Mouse (Mus musculus) left cerebral cortex, postnatal 4 days (tissue): ENCODE measurements around the gene Ltbp2. TPM values are rescaled to one million over a fixed set of nuclear protein-coding genes. Genes with fewer than 3 reads are reported as not detected.

Source experiments
- DNase-seq: peaks from one replicate; pipeline ENCODE4 v3.0.0-alpha.2; 2022
- intact Hi-C: fragments of 180-260 bp; cut with DNase I; formaldehyde crosslinking; loops from one replicate; pipeline ENCODE4 v1.15.1; 2025
- total RNA-seq, 2 experiments: library from RNA; stranded (reverse); gene quantifications; 2 replicates each; pipeline ENCODE4 v1.2.3; 2021

Gene Ltbp2
- total RNA-seq, 2 experiments from 2014 or later: 0.42 to 0.54 TPM

DNA sequence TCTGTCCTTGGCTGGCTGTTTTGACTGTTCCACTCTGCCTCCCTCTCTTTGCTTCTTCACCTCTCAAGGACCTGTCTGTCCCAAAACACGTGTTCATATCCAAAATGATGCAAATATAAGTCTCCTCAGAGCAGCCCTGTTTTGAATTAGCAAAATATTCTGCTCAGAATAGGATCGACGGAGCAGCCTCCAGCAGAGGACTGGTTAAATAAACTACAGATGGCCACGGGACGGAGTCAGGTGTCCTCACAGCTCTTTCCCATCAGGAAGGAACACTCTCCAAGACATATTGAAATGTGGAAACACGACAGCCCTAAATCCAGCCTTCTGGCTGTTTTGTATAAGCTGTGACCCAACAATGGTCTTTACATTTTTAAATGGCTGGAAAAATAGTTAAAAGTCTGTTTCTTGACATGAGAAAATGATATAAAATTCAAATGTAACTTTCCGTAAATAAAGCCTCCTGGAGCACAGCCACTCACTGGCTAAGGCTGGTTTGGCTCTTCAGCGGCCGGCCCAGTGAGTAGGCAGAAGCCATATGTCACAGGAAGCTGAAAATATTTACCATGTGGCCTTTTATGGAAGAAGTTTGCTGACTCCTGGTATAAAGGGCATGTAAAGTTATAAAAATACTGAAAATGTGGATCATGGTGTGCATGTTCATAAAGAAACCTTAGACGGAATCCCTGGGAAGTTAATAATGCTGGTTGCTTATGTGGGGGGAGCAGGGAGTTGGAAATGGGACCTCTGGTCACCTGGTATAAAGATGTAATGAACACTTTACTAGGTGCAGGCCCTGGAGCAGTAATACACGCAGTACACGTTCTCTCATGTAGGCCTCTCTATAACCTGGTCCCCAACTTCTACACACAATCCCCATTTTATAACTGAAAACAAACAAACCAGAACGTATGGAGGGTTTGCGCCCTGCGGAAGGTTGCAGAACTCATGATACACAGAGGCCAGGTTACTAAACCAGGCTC lies 34.9 kb downstream of the Ltbp2 start:
- intact Hi-C loops: no loop called here
- peak; percentile 35 for DNase-seq

DNA sequence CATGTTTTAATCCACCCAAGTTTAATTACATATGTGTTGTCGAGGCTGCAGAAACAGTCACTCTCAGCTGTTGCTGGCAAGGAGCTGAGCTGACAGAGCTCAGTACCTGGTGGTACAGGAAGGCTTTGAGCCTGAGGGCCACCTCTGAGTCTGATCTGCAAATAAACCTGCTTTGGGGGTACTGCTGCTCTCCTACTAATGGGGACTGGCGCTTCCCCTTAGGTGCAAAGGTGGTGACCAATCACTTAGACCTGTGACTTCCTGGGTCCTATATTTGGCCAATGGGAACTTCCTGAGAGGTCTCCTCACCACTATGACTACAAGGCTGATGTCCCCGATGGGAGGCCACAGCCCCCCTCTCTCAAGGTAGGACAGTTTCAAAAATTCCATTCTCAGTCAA lies 35.6 kb downstream of the Ltbp2 start:
- DNase-seq: no peak
- intact Hi-C loops: no loop called here

DNA sequence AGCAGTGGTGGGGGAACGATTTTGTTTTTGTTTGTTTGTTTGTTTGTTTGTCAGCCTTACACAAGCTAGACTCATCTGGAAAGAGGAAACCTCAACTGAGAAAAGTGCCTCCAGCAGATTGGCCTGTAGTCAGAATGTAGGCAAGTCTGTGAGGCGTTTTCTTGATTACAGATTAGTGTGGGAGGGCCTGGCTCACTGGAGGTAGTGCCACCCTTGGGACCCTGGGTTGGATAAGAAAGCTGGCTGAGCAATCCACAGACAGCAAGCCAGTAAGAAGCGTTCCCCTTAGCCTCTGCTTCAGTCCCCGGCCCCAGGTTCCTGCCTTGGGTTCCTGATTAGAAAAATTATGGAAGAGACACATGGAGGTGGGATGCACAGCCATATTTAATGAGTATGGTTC lies 36.4 kb downstream of the Ltbp2 start:
- intact Hi-C loops: no loop called here
- DNase-seq: no peak

DNA sequence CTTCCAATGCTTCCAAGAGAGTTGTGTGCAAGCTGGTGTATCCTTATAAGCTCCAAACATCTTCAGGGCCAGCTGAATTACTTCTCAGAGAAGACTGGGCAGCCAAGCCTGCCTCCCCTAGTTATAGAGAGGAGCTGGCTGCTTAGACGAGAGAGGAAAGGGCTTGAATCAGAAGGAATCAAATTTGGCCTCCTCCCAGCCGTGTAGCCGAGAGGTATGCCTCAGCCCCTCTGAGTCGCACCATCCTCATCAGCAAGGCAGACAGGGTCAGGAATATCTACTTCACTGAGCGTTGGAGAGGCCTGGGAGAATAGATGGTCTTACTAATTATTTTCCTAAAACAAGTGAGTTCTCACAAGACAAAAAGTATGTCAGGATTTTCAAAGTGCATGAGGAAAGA lies 40.7 kb downstream of the Ltbp2 start:
- intact Hi-C loops: no loop called here
- no peak for DNase-seq

DNA sequence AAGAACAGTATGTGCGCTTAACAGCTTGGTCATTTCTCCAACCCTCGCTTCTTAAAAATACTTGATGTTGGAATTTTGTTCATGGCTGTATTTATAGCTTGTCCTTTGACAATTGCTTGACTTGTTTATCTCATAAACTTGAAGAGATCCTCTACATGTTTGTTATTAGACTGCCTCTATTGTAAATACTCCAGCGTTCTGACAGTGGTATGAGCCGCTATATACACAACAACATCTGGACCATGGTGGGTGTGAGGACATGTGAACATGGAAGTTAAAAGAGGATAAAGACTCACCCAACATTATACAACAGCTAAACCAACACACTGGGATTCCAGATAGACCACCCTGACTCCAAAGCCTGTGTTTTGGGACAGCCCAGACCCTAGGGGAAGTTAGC lies 41.6 kb downstream of the Ltbp2 start:
- no peak for DNase-seq
- intact Hi-C loops: no loop called here

DNA sequence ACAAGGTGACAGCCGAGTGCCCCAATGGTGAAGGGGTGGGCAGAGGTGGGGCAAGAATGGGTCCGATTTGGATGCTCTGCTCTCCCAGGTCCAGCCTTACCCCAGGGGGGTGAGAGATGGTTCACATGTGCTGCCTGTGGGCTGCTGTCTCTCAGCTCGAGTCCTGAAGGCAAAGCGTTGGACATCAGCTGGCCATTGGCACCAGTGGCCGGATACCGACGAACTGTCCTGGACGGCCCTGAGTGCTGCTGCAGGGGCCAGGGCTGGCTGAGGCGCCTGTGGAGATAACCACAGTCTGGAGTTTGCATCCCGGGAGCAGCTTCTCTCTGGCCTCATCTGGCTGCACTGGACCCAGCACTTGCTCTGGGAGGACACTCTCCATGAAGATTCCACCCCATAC lies 44.7 kb downstream of the Ltbp2 start:
- intact Hi-C loops: no loop called here

DNA sequence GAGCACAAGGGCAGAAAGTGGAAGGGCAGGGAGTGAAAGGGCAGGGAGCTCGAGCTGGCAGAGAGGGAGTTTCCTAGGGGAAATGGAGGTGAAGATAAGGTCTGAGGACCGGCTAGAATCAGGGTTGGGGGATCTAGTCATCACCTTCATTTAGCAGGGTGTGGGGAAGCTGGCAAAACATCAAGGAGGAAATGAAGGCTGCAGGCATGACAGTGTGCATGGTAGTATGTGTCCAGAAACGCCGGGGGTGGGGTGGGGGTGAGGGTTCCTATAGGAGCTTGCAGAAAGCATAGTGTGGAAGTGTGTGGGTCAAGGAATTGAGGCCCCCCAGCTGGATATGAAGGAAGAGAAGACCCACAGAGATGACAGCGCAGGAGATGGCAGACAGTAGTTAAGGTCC lies 45.2 kb downstream of the Ltbp2 start:
- intact Hi-C loops: no loop called here
- DNase-seq: no peak

More for the DNA sequence above, 44.7 kb downstream of the Ltbp2 start:
- DNase-seq: peak; percentile 37

DNA sequence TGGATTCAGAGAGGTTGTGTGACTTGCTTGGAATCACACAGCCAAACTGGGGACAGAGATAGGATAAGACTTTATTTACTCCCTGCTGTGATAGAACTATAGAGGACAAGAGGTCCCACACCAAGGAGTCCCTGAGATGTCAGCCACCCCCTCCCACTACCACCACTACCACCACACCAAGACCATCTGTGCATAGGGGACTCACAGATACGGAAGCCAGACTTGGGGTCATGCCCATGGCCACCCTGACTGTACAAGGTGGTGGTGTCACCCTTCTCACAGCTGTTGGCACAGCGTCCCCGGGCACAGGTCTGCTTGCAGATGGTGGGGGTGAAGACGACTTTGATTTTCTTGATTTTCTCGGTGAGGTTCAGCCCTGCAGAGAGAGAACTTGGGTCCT lies 45.9 kb downstream of the Ltbp2 start:
- no peak for DNase-seq
- intact Hi-C loops: no loop called here

DNA sequence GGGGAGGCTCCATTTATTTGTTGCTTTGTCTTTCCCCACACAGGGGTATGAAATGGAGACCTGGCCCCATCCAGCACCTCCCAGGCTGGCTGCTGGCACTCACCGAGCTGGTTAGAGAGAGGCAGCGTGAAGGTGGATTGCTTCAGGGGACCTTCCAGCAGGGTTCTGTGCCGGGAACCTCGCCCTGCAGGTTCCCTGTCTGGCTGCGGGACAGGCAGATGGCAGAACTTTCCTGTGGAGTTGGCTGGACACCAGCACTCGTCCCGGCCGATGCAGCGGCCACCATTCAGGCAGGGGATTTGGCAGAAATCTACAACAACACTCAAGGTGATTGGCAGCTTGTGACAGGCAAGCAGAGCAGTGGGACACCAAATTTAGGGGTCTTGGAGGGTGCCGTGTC lies 46.4 kb downstream of the Ltbp2 start:
- peak; percentile 59 for DNase-seq
- intact Hi-C loops: no loop called here

DNA sequence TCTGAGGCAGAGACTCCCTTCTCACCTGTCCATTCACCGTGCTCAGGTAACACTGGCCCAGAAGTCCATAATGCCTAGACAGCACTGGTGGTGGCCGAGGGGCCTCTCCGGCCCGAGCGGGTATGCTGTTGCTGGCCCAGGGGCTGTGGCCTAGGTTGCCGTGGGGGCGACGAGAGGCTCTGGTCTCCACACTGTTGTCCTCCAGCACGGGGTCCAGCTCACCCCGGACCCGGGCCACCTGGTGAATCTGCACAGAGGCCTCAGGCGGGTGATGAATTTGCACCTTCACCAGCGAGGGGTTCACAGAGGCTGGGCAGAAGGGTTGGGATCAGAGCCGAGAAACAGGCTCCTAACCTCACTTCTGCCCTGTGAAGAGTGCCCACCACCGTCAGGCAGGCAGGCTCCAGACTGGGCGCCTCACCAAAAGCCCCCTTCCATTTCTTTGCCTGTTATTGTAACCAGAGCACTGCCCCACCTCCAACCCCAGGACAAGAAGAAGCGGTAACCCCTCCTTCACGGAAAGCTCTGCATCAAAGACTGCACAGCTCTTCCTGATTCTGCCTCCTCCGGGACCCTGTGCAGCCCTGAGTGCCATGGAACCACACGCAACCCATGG lies 47.1 kb downstream of the Ltbp2 start:
- no peak for DNase-seq
- intact Hi-C loops: no loop called here

DNA sequence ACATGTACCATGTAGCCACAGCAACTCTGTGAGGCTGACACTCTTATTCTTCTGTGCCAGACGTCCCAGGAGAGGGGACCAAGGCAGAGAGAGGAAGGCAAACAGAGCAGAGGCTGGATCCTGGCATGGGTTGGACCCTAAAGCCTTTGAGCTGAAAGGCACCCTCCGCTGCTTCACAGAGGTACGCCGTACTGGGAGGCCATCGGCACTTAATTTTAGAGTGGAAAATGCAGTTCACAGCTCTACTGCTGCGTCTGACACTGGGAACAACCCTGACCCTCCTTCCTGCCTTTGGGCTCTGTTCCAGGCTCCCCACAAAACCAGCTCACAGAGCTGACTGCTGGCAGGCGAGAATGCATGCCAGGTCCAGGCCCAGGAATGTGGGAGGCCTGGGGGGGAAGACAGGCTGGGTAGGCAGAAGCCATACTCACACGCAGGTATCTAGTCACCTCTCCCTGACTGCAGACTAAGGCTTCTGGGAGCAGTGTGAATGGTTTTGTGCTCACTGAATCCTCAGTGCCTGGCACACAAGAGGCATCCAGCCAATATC lies 48.9 kb downstream of the Ltbp2 start:
- intact Hi-C loops: no loop called here
- no peak for DNase-seq

DNA sequence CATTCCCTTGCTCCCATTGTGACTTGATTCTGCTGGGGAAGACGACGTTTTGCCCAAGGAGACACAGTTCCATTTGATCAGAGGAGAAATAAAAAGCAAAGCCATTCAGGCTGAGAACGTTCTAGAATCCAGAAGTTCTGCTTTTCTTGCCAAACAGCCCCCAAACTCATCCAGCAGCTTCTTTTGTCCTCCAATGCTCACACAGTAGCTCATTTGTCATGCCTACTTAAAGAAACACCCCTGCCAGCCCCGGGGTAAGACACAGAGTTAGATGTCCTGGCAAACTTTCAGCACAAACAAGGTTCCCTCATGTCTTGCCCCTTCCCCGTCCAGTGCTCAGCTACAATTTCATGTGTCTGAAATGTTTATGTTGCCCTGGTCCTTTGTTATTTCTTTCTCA lies 52.1 kb downstream of the Ltbp2 start:
- DNase-seq: no peak
- intact Hi-C loops: no loop called here

DNA sequence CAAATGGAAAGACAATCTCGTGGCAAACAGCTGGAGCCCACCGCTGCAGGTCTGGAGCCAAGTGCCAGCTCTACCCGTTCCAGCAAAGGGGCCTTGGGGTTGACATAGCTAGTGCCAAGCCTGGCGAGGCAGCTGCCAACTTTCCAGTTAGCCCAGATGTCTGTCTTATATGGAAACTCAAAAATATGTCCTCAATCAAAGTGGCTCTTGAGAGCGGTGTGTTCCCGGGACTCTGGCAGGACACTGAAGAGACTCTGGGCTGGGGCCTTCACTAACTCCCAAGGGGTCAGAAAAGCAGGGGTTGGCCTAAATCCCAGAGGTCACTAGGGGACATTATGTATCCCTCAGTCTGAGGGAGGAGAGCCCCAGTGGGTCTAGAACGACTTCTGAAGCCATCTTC lies 52.7 kb downstream of the Ltbp2 start:
- intact Hi-C loops: no loop called here
- DNase-seq: no peak

DNA sequence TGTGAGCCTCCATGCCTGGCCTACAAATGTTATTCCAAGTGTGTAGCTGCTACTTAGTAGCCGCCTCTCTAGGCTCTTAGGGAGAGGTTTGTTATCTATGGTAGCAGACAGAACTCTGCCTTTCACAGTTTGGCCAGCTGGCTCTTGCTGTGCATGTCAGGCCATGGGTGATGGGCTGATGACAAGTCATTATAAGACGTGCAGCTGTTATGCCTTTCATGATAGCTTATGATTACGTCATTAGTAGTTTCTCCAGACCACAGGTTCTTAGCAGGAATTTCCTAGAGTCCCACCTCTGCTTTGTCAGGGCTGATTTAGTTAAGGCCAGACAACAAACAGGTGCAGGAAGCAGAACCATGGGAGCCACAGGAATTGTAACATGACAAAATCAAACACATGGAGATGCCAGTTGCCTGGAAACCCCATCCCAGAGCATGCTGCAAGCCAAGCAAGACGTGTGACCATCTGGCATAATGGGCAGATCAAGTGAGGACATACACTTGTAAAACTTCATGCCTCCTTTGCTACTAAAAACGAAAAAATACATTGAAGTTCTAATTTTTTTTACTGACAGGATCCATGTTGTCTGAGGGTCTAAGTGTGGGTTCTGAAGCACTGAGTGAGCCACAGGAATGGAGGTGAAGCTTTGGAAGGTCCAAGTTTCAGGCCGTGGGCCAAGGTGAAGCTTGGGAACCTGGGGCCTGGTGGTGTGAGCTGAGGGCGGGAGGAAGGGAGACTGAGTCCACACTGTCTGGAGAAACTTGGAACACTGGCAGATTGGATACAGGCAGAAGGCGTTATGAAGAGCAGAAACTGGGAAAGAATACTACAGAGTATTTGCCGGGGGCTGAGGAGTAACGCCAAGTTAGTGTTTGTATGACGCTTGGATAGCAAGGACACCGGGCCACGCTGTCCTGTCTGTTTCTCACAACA lies 56.8 kb downstream of the Ltbp2 start:
- intact Hi-C loops: no loop called here
- DNase-seq: peak; percentile 55

DNA sequence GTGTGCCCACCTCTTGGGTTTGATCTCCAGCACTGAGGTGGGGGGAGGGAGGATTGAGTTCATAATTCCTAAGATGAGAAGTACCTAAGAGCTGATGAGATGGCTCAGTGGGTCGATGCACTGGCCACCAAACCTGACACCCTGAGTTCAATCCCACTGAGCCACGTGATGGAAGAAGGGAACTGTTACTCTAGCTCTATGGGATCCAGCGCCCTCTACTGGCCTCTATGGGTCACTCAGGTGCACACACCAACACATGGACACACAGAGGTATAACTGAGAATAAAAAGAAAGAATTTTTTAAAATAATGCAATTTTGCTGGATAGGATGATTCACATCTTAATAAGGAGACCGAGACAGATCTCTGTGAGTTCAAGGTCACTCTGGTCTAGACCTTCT lies 57.8 kb downstream of the Ltbp2 start:
- intact Hi-C loops: no loop called here
- DNase-seq: no peak

DNA sequence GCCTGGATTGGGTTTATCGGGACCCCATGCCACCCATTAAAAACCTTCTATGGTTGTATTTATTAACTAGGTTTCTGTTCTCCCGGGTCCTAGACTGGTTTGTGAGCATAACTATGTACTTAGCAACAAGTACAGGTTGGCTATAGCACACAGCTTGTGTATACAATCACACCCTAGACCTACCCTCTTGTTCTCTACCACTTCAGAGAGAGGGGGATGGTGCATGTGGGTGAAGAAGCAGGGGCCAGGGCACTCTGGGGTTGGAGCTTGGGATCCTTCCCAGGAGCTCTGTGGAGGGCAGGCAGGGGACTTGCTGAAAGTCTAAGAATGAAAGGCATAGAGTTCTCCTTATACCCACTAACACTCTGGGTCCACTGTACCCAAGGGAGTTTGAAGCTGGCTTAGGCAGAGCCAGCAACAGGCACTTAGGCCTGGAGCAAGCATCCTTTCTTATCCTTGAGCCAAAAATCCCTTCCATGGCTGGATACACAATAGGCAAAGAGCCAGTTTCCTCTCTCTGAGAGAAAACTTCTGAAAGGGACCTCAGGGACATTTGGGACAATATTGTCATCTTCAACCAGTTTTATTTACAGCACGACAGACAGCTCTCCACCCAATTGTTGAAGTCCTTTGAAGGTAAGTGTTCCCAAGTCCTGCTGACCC lies 61.5 kb downstream of the Ltbp2 start:
- intact Hi-C loops: no loop called here
- no peak for DNase-seq

DNA sequence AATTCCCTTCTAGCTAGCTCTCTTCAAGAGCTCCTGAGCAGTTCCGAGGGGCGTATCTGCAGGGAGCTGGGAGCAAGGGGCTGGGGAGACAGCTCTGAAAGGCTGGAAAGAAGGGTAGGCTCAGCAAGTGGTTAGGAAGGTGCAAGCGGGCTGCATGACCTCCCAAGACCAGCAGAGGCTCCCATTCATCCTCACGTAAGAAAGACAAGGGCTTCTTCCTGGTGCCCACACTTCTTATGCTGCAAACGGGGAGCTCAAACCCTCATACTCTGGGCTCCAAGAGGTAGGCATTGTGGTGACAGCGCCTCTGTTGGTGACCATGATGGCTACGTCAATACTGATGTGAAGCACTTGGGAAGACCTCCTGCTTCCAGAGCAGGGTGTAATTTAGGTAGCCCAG lies 62.6 kb downstream of the Ltbp2 start:
- intact Hi-C loops: no loop called here
- no peak for DNase-seq

DNA sequence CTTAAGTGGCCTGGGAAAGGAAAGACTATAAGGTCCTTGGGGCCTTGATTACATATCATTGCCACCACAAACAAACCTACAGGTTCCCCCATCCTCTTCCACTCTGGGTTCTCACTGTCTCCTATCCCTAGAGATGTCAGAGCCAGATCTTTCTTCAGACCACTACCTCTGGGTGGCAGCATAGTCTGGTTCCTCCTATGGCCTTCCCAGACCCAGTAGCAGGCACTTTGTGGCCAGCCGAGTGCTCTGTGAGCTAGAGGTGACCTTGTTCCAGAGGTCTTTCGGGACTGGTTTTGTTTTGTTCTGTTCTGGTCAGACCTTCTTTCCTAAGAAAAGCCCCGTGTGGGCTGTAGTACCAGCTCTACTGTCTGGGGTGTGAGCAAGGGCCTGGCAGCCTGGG lies 64.3 kb downstream of the Ltbp2 start:
- intact Hi-C loops: no loop called here
- no peak for DNase-seq

DNA sequence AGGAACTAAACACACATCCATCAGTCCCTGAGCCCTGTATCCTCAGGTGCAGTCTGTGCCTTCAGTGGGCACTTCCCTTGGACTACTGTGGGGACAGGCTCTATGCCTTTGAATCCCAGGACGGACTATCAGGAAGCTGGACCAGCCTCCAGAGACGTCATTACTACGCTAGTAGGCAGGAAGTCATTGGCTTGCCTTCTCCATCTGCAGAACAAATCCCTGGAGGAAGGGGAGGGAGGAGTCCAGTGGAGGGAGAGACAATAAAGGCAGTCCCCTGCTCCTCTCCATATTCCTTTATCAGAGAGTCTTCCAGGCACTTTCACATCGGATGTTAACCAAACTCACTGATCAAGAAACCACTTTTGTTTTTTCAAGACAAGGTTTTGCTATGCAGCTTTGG lies 64.8 kb downstream of the Ltbp2 start:
- DNase-seq: no peak
- intact Hi-C loops: no loop called here

DNA sequence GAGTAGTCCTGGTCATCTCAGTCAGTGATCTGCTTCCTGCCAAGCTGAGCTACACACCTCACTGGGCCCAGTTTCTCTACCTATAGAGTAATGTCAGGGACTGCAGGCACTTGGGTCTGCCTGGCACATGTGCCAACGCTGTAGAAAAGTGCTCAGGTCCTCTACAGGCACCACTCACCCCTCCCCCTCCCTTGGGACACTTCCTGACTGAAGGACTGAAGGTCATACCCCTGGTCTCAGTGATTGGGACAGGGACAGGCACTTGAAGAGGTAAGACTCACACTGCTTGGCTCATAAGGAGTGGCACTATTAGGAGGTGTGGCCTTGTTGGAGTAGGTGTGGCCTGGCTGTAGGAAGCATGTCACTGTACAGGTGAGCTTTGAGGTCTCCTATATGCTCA lies 65.5 kb downstream of the Ltbp2 start:
- intact Hi-C loops: no loop called here
- no peak for DNase-seq
